Mouse (Mus musculus) MEL (cell line): ENCODE results near the gene Syt3. TPM values are rescaled to one million over a fixed set of nuclear protein-coding genes. Genes with fewer than 3 reads are reported as not detected.

Experiments
- DNase-seq: peaks from one replicate; pipeline ENCODE4 v3.0.0; 2011; ENCODE audit warnings: low read depth, low spot score
- H3K27ac ChIP-seq: 2 replicates; pipeline ENCODE4 v1.5.1; 2012; ENCODE audit warnings: low read depth, mild to moderate bottlenecking, control low read depth, low read length, moderate library complexity; ENCODE audit not compliant: control insufficient read depth
- H3K27me3 ChIP-seq, 2 experiments: fragments of 150-350 bp in 1 of 2; sonication (generic) in 1 of 2; 2 replicates each; pipeline ENCODE4 v1.6.1; 2012; ENCODE audit warnings: low read length in 2 of 2, mild to moderate bottlenecking in 2 of 2, improper control_type of control experiment in 1 of 2, moderate library complexity in 1 of 2; ENCODE audit not compliant: insufficient read depth in 2 of 2, control insufficient read depth in 1 of 2
- H3K36me3 ChIP-seq, 2 experiments: 2 replicates each; pipeline ENCODE4 v1.6.1; 2012 to 2014; ENCODE audit warnings: low read length in 2 of 2, improper control_type of control experiment in 1 of 2, inconsistent platforms in 1 of 2, mild to moderate bottlenecking in 1 of 2; ENCODE audit not compliant: insufficient read depth in 2 of 2, control insufficient read depth in 1 of 2
- H3K4me1 ChIP-seq, 2 experiments: fragments of 150-350 bp in 1 of 2; sonication (generic) in 1 of 2; 2 replicates each; pipeline ENCODE4 v1.6.1; 2012; ENCODE audit warnings: low read length in 2 of 2, improper control_type of control experiment in 1 of 2, mild to moderate bottlenecking in 1 of 2; ENCODE audit not compliant: insufficient read depth in 2 of 2, control insufficient read depth in 1 of 2
- H3K4me3 ChIP-seq, 2 experiments: fragments of 150-350 bp in 1 of 2; sonication (generic) in 1 of 2; 2 replicates each; pipeline ENCODE4 v1.5.1; 2012; ENCODE audit warnings: low read depth in 2 of 2, low read length in 2 of 2, mild to moderate bottlenecking in 2 of 2, moderate library complexity in 2 of 2, control low read depth in 1 of 2, improper control_type of control experiment in 1 of 2; ENCODE audit not compliant: control insufficient read depth in 1 of 2, insufficient read depth in 1 of 2
- H3K79me2 ChIP-seq: 2 replicates; pipeline ENCODE4 v1.6.1; 2012; ENCODE audit warnings: mild to moderate bottlenecking, low read length, moderate library complexity; ENCODE audit not compliant: control insufficient read depth, poor library complexity, insufficient read depth
- H3K9ac ChIP-seq: 2 replicates; pipeline ENCODE4 v1.6.1; 2012; ENCODE audit warnings: low read depth, mild to moderate bottlenecking, control low read depth, low read length, moderate library complexity; ENCODE audit not compliant: control insufficient read depth, poor library complexity, severe bottlenecking
- H3K9me3 ChIP-seq: fragments of 150-350 bp; sonication (generic); replicated peaks from 2 replicates; pipeline ENCODE4 v1.6.1; 2012; ENCODE audit warnings: mild to moderate bottlenecking, low read length, improper control_type of control experiment, moderate library complexity; ENCODE audit not compliant: insufficient read depth
- BHLHE40 ChIP-seq: IDR thresholded peaks from 2 replicates; pipeline ENCODE4 v1.6.1; 2012; ENCODE audit warnings: low read depth, mild to moderate bottlenecking, inconsistent platforms, low read length, improper control_type of control experiment, borderline replicate concordance
- CTCF ChIP-seq, 3 experiments: IDR thresholded peaks in 2 of 3; conservative IDR thresholded peaks in 1 of 3; 2 replicates each; pipeline ENCODE4 v1.5.1; 2011 to 2012; ENCODE audit warnings: low read length in 3 of 3, low read depth in 2 of 3, mild to moderate bottlenecking in 2 of 3, improper control_type of control experiment in 1 of 3, inconsistent platforms in 1 of 3, mixed read lengths in 1 of 3, moderate library complexity in 1 of 3; ENCODE audit not compliant: control insufficient read depth in 1 of 3, insufficient read depth in 1 of 3, poor library complexity in 1 of 3, severe bottlenecking in 1 of 3
- EP300 ChIP-seq, 2 experiments: IDR thresholded peaks; 2 replicates each; pipeline ENCODE4 v1.6.1; 2011; ENCODE audit warnings: improper control_type of control experiment in 2 of 2, low read length in 2 of 2, low read depth in 1 of 2, mild to moderate bottlenecking in 1 of 2
- JUND ChIP-seq: IDR thresholded peaks from 2 replicates; pipeline ENCODE4 v1.6.1; 2011; ENCODE audit warnings: low read depth, mild to moderate bottlenecking, improper control_type of control experiment, low read length
- KAT2A ChIP-seq: conservative IDR thresholded peaks from 2 replicates; pipeline ENCODE4 v1.6.1; 2012; ENCODE audit warnings: low read depth, low read length, improper control_type of control experiment, inconsistent platforms
- MAFK ChIP-seq: IDR thresholded peaks from 2 replicates; pipeline ENCODE4 v1.6.1; 2011; ENCODE audit warnings: low read depth, mild to moderate bottlenecking, low read length, improper control_type of control experiment, borderline replicate concordance
- MAX ChIP-seq: IDR thresholded peaks from 2 replicates; pipeline ENCODE4 v1.6.1; 2011; ENCODE audit warnings: low read length, improper control_type of control experiment
- MAZ ChIP-seq: IDR thresholded peaks from 2 replicates; pipeline ENCODE4 v1.6.1; 2012; ENCODE audit warnings: low read depth, mild to moderate bottlenecking, inconsistent platforms, low read length, improper control_type of control experiment
- MEF2A ChIP-seq: IDR thresholded peaks from 2 replicates; pipeline ENCODE4 v1.6.1; 2014; ENCODE audit warnings: low read depth, mild to moderate bottlenecking, inconsistent platforms, low read length, improper control_type of control experiment; ENCODE audit not compliant: poor library complexity, insufficient replicate concordance, severe bottlenecking; ENCODE audit errors: extremely low read depth
- MXI1 ChIP-seq: IDR thresholded peaks from 2 replicates; pipeline ENCODE4 v1.6.1; 2011; ENCODE audit warnings: mild to moderate bottlenecking, low read depth, low read length, improper control_type of control experiment
- NRF1 ChIP-seq: IDR thresholded peaks from 2 replicates; pipeline ENCODE4 v1.6.1; 2014; ENCODE audit warnings: low read depth, mild to moderate bottlenecking, inconsistent platforms, low read length, improper control_type of control experiment, moderate library complexity; ENCODE audit not compliant: poor library complexity, insufficient read depth, severe bottlenecking
- POLR2AphosphoS2 ChIP-seq: IDR thresholded peaks from 2 replicates; pipeline ENCODE4 v1.6.1; 2011; ENCODE audit warnings: low read length, improper control_type of control experiment
- RAD21 ChIP-seq: IDR thresholded peaks from 2 replicates; pipeline ENCODE4 v1.6.1; 2011; ENCODE audit warnings: mild to moderate bottlenecking, low read depth, low read length, improper control_type of control experiment
- RCOR1 ChIP-seq: IDR thresholded peaks from 2 replicates; pipeline ENCODE4 v1.6.1; 2012; ENCODE audit warnings: low read depth, mild to moderate bottlenecking, inconsistent platforms, low read length, improper control_type of control experiment
- SIN3A ChIP-seq: IDR thresholded peaks from 2 replicates; pipeline ENCODE4 v1.6.1; 2012; ENCODE audit warnings: low read length, improper control_type of control experiment, inconsistent platforms
- SMC3 ChIP-seq: IDR thresholded peaks from 2 replicates; pipeline ENCODE4 v1.6.1; 2011; ENCODE audit warnings: low read depth, low read length, improper control_type of control experiment
- ZKSCAN1 ChIP-seq: IDR thresholded peaks from 2 replicates; pipeline ENCODE4 v1.6.1; 2012; ENCODE audit warnings: low read depth, mild to moderate bottlenecking, inconsistent platforms, low read length, improper control_type of control experiment, moderate library complexity
- polyA plus RNA-seq, 2 experiments: library from polyadenylated mRNA; stranded (reverse) in 1 of 2; unstranded in 1 of 2; fragments of >175 nt in 1 of 2; fragments of >200 nt in 1 of 2; gene quantifications; 2 replicates each; pipeline versions ENCODE4 v1.2.1 to v1.2.4; 2012; ENCODE audit warnings: low replicate concordance in 2 of 2, low read depth in 1 of 2; ENCODE audit not compliant: insufficient read length in 2 of 2, insufficient read depth in 1 of 2, missing spikeins in 1 of 2
- total RNA-seq: library from RNA; depleted of rRNA; stranded (reverse); fragments of 300-350 nt; gene quantifications from 2 replicates; pipeline ENCODE4 v1.2.3, GENCODE M21; 2012

The Syt3 gene
- total and polyA plus RNA-seq, 3 experiments: 0.08 to 0.56 TPM; not detected in 1

DNA sequence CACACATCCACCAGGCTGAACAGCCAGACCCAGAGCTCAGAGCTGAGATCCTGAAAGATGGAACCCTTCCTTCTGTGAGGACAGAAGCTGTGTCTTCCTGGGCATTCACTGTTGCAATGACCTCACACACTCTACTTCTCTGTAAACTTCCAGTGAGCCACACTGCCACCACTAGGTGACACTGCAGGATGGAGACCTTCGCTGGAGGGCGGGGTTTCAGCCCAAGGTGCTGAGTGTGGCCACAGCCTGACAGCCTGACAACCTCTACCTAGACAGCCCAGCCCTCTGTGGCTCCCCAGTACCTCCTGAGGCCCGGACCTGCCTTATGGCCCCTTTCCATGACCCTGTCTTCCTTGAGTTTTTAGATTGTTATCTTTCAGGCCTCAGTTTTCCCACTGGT lies 14.7 kb downstream of the Syt3 start:
- TF ChIP-seq MAX: no peak
- TF ChIP-seq MAZ: no peak
- TF ChIP-seq RAD21: peak; percentile 37
- no peak for TF ChIP-seq SIN3A
- peak; percentile 50 for TF ChIP-seq SMC3
- TF ChIP-seq CTCF (IDR thresholded peaks at IDR 0.05 in 2 of 3, conservative IDR thresholded peaks at IDR 0.05 in 1 of 3; ENCODE audit: control insufficient read depth in 1 of 3, insufficient read depth in 1 of 3, low read depth in 2 of 3, low read length in 3 of 3, poor library complexity in 1 of 3, severe bottlenecking in 1 of 3): peak; percentile 31 to 51 (median 42)
- no peak for TF ChIP-seq JUND
- no peak overlapping the region for H3K4me3 ChIP-seq
- no peak overlapping the region for H3K9ac ChIP-seq
- H3K36me3 ChIP-seq: no peaks in the 10 kb centered on the region
- no peaks in the 10 kb centered on the region for H3K4me1 ChIP-seq
- H3K27ac ChIP-seq: no peak overlapping the region
- no peaks in the 10 kb centered on the region for H3K9me3 ChIP-seq
- H3K27me3 ChIP-seq: no peaks in the 10 kb centered on the region
- peak; percentile 34 for DNase-seq
- no peaks in the 10 kb centered on the region for H3K79me2 ChIP-seq

DNA sequence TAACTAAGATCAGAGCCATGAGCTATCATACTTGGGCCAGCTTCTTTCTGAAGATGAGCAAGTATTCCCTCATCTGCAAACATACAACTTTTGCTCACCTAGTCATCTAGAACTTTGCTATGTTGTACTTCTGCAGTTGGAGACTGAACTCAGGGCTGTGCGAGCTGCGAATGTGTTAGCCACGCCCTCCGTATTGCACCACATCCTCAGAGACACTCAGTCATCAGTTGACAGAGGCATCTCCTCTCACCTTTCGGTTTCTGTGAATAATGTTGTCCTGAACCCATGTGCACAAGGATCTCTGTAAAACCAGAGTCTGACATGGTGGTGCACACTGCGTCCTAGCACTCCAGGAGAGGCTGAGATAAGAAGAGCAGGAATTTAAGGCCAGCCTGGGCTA lies 17.8 kb downstream of the Syt3 start:
- no peak for DNase-seq
- TF ChIP-seq EP300 (IDR thresholded peaks at IDR 0.05; ENCODE audit: low read depth in 1 of 2, low read length in 2 of 2): no peak
- TF ChIP-seq MEF2A: no peak
- no peak for TF ChIP-seq KAT2A
- TF ChIP-seq ZKSCAN1: no peak
- no peak for TF ChIP-seq CTCF (IDR thresholded peaks at IDR 0.05 in 2 of 3, conservative IDR thresholded peaks at IDR 0.05 in 1 of 3; ENCODE audit: control insufficient read depth in 1 of 3, insufficient read depth in 1 of 3, low read depth in 2 of 3, low read length in 3 of 3, poor library complexity in 1 of 3, severe bottlenecking in 1 of 3)
- TF ChIP-seq BHLHE40: no peak
- TF ChIP-seq NRF1: no peak
- TF ChIP-seq RCOR1: no peak
- no peak for TF ChIP-seq POLR2AphosphoS2
- no peak for TF ChIP-seq MAFK
- no peak for TF ChIP-seq MXI1
- TF ChIP-seq, all 39 proteins: peak for 0
- Histone ChIP-seq H3K79me2 (no peaks in the 10 kb centered on the region), H3K9me3 (no peaks in the 10 kb centered on the region), H3K9ac (no peak overlapping the region), H3K4me3 (no peak overlapping the region), H3K27ac (no peak overlapping the region), H3K27me3 (no peaks in the 10 kb centered on the region), H3K36me3 (peaks cover 0 to 2% of the 10 kb centered on the region in 2 experiments; a peak in 1 of 4 replicates), H3K4me1 (peaks cover 0 to 9% of the 10 kb centered on the region in 2 experiments; a peak in 2 of 4 replicates)
